Mouse (Mus musculus): ENCODE measurements around the gene Nelfb.

- TF ChIP-seq CTCF (IDR thresholded peaks at IDR 0.05; ENCODE audit: low read depth, low read length) (no peak), POLR2A (IDR thresholded peaks at IDR 0.05; ENCODE audit: borderline replicate concordance, low read depth, low read length) (no peak)
Measured at GRCm38 (mm10) chr2:25213266-25213865, 2.1 kb upstream of the Nelfb start.

Measured in bone marrow macrophage, adult 2 months (primary cell).